In the genomic region with DNA sequence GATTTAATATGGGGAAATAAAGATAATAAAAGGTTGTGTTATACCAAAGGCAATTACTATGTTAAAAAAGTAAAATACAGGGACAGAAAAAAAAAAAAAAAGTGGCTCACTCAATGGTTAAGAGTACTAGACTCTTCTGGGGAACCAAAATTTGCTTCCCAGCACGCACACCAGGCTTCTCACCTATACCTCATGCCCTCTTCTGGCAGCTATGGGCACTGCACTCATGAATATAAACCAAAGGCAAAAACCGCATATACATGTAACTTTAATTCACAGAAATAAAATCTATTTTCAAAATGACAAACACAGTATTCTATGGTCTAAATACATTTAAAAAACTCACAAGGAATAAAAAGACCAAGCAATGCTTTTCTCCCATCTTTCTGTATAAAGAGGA, we compare ENCODE assay signal across 8 mouse cellular contexts.
DNase-seq lines count a peak whose midpoint lies in the region; ATAC-seq lines count a peak whose summit lies in the region.

No protein-coding gene starts in this region.

- H3K9ac ChIP-seq in midbrain, embryonic 13.5 days (replicated peaks) = no peak overlapping the region

- no peak overlapping the region for H3K27ac ChIP-seq in midbrain, embryonic 13.5 days

- H3K4me1 ChIP-seq in midbrain, embryonic 13.5 days (replicated peaks) = no peaks in the 10 kb centered on the region

- no peaks in the 10 kb centered on the region for H3K9me3 ChIP-seq in midbrain, embryonic 13.5 days

- no peak overlapping the region for H3K4me2 ChIP-seq in midbrain, embryonic 13.5 days (replicated peaks)

- peaks cover 63% of the 10 kb centered on the region for H3K36me3 ChIP-seq in midbrain, embryonic 13.5 days

- H3K27me3 ChIP-seq in midbrain, embryonic 13.5 days = no peaks in the 10 kb centered on the region

- no peak overlapping the region for H3K4me3 ChIP-seq in midbrain, embryonic 13.5 days (replicated peaks)

- 72% methylated on average over 2 of the region's 2 CpGs for WGBS in midbrain, embryonic 13.5 days

- peak; percentile 61 for DNase-seq in adrenal gland, postnatal 10 days
- no peak for DNase-seq in adrenal gland, postnatal 4 days (ENCODE audit: low spot score in 2 of 2)
- peak; percentile 32 to 45 for DNase-seq in layer of hippocampus, postnatal 10 days (ENCODE audit: low spot score in 2 of 2)
- DNase-seq in layer of hippocampus, adult 8-10 months (ENCODE audit: low spot score in 2 of 2) = no peak
- DNase-seq in adrenal gland, postnatal 36 days = peak; percentile 46 to 55
- peak; percentile 59 for DNase-seq in heart, postnatal 4 days

- ATAC-seq in megakaryocyte-erythroid progenitor cell, adult 5-6 weeks (replicated peaks; ENCODE audit: low FRiP score, low TSS enrichment, poor library complexity, severe bottlenecking) = peak; percentile 86
- ATAC-seq in midbrain, embryonic 13.5 days = no peak

Comparison
In these comparisons a context has a peak if more than half of its experiments do, and no peak if none do; other contexts are left out.
1. DNase-seq: peak in adrenal gland, postnatal 10 days (single experiment), layer of hippocampus, postnatal 10 days (2 of 2), adrenal gland, postnatal 36 days (2 of 2) and heart, postnatal 4 days (single experiment); none in adrenal gland, postnatal 4 days (0 of 2) and layer of hippocampus, adult 8-10 months (0 of 2).